Mouse (Mus musculus): ENCODE measurements around the gene Bex1. TPM values are rescaled to one million over a fixed set of nuclear protein-coding genes. Genes with fewer than 3 reads are reported as not detected.

Bex1 gene
- polyA plus RNA-seq, 1 experiment from 2014 or later: 86.3 TPM

- H3K4me1 ChIP-seq: no peaks in the 10 kb centered on the region
- 0 out of 2 replicates have a peak overlapping the region, but pooled peaks have one; percentile 17 for H3K27ac ChIP-seq
- H3K4me3 ChIP-seq: peak overlapping the region; percentile 57
- H3K4me2 ChIP-seq (replicated peaks): peak overlapping the region; percentile 50
- no peaks in the 10 kb centered on the region for H3K9me3 ChIP-seq
- 66% methylated on average over 10 of the region's 10 CpGs for WGBS
- peak overlapping the region; percentile 73; the same call in 1 of the 2 replicates for H3K9ac ChIP-seq
- ATAC-seq (ENCODE audit: insufficient number of reproducible peaks, insufficient read depth, low FRiP score, low TSS enrichment): no peak
- H3K36me3 ChIP-seq: no peaks in the 10 kb centered on the region
- H3K27me3 ChIP-seq: peaks cover 5% of the 10 kb centered on the region; the same call in 1 of the 2 replicates
These were observed 44.7 kb downstream of the Bex1 start for GRCm38 (mm10) chrX:136170625-136171024.

Small RNAs within 50 kb of the gene (microRNA-seq; reads per million reads assigned to microRNA genes)
- gene Mir6383: not detected

Other genes starting within 250 kb of the Bex1 start
- gene Arxes2, start 221.7 kb downstream of the Bex1 start, polyA plus RNA-seq (2016; fragmentation: Nextera tagmentation; extraction: Ambion mirVana): 94.5 and 101 TPM in 2 replicates
- gene Arxes1, start 182.1 kb downstream of the Bex1 start, polyA plus RNA-seq (2016; fragmentation: Nextera tagmentation; extraction: Ambion mirVana): 46.1 and 49.2 TPM in 2 replicates
- gene Bex2, start 147.3 kb downstream of the Bex1 start, polyA plus RNA-seq (2016; fragmentation: Nextera tagmentation; extraction: Ambion mirVana): 192 and 203 TPM in 2 replicates
- 0.10 TPM in 1 of 2 replicates, not detected in the other for gene Nxf3, start 130.3 kb downstream of the Bex1 start, polyA plus RNA-seq (2016; fragmentation: Nextera tagmentation; extraction: Ambion mirVana)
- 68.5 and 68.7 TPM in 2 replicates for gene Bex4, start 76.5 kb downstream of the Bex1 start, polyA plus RNA-seq (2016; fragmentation: Nextera tagmentation; extraction: Ambion mirVana)
- 191 and 215 TPM in 2 replicates for gene Tceal8, start 43.2 kb downstream of the Bex1 start, polyA plus RNA-seq (2016; fragmentation: Nextera tagmentation; extraction: Ambion mirVana)
- 9.8 and 10.9 TPM in 2 replicates for gene Tceal5, start 11.6 kb downstream of the Bex1 start, polyA plus RNA-seq (2016; fragmentation: Nextera tagmentation; extraction: Ambion mirVana)
- 9.8 and 12.1 TPM in 2 replicates for gene Tceal7, start 734 bp downstream of the Bex1 start, polyA plus RNA-seq (2016; fragmentation: Nextera tagmentation; extraction: Ambion mirVana)
- gene Tceal9, start 29.6 kb upstream of the Bex1 start, polyA plus RNA-seq (2016; fragmentation: Nextera tagmentation; extraction: Ambion mirVana): 593 and 600 TPM in 2 replicates
- 585 and 595 TPM in 2 replicates for gene Bex3, start 54.7 kb upstream of the Bex1 start, polyA plus RNA-seq (2016; fragmentation: Nextera tagmentation; extraction: Ambion mirVana)

Data from embryonic facial prominence, embryonic 12.5 days (tissue).